Mouse (Mus musculus): ENCODE measurements around the gene Fubp3. TPM values are rescaled to one million over a fixed set of nuclear protein-coding genes. Genes with fewer than 3 reads are reported as not detected.

Fubp3 gene
- 48.5 and 84.3 TPM in 2 replicates for polyA plus RNA-seq (2012; ENCODE audit: low replicate concordance)

DNA sequence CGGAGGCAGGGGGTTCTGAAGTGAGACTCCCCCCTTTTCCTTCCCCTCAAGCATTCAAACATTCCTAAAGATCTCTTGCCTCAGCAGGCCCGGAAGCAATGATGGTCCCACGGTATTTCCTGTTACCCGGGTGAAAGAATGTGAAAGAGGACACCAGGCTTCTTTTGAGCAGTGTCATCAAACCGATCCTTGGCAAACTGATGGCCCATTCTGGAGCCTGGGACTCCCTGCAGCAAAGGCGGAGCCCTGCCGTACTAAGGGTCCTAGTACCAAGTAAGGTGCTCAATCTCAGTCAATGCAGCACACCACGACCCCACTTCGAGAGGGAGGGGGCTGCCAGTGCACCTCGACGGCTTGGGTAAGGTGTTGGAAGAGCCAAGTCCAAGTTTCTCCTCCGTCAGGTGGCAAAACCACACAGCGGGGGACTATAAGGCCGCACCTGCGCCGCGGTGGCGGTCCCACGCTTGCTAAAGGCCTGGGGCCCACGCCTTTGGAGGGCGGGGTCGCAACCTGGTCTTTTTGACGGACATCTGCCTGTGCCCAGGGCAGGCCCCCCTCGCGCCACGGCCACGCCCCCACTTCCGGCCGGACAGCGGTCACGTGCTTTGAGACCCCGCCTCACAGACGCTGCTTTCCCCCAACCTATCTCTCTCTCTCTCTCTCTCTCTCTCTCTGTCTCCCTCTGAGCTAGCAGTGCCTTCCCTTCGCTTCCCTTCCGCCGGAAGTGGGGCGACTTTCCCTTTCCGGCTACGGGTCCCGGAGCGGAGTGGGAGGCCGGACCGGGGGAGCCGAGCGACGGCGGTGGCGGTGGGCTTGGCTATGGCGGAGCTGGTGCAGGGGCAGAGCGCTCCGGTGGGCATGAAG lies at the start of gene Fubp3:
TSS of gene Fubp3 (plus strand) at position 601 of the 864 bp plus-strand sequence.

DNA sequence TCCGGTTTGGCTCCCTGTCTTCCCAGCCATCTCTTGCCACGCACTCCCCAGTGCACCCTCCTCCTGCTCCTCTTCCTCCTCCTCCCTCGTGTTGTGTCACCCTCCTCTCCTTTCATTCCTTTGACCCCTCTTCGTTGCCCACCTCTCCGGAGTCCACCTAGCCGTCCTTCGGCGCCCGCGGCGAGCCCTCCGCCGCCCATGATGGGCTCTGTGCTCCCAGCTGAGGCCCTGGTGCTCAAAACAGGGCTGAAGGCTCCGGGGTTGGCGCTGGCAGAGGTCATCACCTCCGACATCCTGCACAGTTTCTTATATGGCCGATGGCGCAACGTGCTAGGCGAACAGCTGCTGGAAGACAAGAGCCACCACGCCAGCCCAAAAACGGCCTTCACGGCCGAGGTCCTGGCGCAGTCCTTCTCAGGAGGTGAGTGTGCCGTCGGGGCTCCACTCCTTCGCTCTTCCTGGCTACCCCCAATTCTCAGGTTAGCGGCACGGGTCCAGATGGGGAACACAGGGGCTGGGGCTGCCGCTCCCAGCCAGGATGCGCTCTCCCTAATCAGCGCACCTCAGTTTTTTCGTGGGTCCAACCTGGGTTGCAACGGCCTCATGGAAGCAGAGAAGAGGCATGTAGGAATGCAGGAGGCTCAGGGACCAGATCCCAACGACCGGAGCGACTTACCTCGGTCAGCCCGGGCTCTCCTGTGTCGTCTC lies 67.6 kb downstream of the Fubp3 start, which contains the start of gene Prdm12:
TSS of gene Prdm12 (plus strand) at position 137 of the 708 bp plus-strand sequence.

Other genes with a start within 250 kb of the Fubp3 start
- 9.6 and 11.4 TPM in 2 replicates for gene Ass1, start 102.4 kb upstream of the Fubp3 start, polyA plus RNA-seq (2012; ENCODE audit: low replicate concordance)
- not detected in 2 replicates for gene Prdm12, start 67.4 kb downstream of the Fubp3 start, polyA plus RNA-seq (2012; ENCODE audit: low replicate concordance)
- 4.7 and 9.0 TPM in 2 replicates for gene Exosc2, start 98.1 kb downstream of the Fubp3 start, polyA plus RNA-seq (2012; ENCODE audit: low replicate concordance)
- gene Abl1, start 115.7 kb downstream of the Fubp3 start, polyA plus RNA-seq (2012; ENCODE audit: low replicate concordance): 78.8 and 128 TPM in 2 replicates
- 2.5 and 3.6 TPM in 2 replicates for gene Qrfp, start 237.9 kb downstream of the Fubp3 start, polyA plus RNA-seq (2012; ENCODE audit: low replicate concordance)

Measured in hematopoietic multipotent progenitor cell, adult 10-12 weeks (in vitro differentiated cells).